Mouse (Mus musculus): ENCODE results near the gene Bphl.

Bphl gene

DNA sequence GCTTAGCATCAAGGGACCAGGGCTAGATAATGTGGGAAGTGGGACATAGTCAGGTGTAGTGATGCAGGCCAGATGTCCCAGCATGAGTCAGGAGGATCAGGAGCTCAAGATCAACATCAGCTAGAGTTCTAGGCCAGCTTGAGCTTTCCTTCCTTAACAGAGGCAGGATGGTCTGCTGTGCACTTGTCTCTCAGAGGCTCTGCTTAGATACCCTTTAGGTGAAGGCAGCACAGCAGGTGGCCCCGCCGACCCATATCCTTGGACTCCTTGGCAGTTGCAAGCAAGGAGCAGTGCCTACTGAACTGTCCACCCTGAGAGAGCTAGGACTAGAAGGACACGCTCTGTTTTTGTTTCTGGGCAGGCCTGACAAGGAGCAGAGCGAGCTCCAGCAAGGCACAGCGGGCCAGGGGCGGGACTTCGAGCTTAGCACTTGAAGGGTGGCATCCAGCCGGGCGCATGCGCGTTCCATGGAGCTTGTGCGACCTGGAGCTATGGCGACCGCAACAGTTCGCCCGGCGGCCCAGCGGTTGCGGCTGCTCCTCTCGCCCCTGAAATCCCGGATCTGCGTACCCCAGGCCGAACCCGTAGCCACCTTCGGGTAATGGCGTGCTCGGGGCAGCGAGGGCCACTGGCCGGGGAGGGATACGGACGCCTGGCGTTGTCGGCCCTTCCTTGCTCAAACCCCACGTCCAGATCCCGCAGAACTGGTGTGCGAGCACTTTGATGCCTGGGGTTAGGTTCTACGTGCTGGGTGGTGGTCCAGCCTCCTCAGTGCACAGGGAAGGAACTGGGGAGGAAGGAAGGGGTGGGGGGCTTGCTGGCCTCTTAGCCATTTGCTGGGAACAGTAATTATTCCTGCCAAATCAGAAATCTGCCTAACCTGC, at the start of gene Bphl:
Gene Bphl, plus strand, starts transcription at position 426 of the 884 bp plus-strand sequence.
- peak; percentile 97 for DNase-seq (ENCODE audit: low read depth, low spot score)

DNA sequence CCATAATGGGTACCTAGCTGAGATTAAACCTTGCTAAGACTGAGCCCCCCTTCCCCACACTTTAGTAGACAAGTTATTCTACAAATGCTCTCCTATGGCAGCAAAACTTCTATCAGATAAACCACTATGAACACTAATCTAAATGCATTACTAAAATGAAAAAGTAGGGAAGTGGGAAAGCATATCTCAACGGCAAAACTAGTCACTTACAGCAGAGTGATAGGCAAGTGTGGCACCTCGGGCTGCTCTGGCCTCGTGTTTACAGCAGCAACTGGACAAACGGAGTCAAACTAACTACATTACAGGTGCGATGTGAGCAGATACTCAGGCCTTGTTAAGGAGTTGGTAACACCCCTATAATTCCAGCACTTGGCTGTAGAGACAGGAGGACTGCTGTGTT, 47.8 kb upstream of the Bphl start:
- peak; percentile 6 for DNase-seq (ENCODE audit: low read depth, low spot score)

DNA sequence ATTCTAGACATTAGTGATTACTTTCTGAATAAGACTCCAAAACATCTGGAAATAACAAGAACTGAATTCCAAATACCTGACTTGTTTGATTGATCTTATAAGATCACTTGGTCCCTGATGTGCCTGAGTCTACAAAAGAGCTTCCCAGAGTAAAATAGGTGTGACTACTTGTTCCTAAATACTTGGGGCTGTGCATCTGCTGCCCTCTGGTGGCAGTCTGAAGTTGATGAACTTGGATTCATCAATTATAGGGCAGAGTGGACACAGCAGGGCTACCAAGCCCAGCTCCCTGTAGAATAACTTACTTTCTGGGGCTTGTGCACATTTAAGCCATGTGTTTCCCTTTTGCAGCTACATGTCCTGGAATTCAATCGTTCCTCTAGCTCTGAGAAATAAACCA, 42.2 kb upstream of the Bphl start:
- DNase-seq (ENCODE audit: low read depth, low spot score): peak; percentile 90

DNA sequence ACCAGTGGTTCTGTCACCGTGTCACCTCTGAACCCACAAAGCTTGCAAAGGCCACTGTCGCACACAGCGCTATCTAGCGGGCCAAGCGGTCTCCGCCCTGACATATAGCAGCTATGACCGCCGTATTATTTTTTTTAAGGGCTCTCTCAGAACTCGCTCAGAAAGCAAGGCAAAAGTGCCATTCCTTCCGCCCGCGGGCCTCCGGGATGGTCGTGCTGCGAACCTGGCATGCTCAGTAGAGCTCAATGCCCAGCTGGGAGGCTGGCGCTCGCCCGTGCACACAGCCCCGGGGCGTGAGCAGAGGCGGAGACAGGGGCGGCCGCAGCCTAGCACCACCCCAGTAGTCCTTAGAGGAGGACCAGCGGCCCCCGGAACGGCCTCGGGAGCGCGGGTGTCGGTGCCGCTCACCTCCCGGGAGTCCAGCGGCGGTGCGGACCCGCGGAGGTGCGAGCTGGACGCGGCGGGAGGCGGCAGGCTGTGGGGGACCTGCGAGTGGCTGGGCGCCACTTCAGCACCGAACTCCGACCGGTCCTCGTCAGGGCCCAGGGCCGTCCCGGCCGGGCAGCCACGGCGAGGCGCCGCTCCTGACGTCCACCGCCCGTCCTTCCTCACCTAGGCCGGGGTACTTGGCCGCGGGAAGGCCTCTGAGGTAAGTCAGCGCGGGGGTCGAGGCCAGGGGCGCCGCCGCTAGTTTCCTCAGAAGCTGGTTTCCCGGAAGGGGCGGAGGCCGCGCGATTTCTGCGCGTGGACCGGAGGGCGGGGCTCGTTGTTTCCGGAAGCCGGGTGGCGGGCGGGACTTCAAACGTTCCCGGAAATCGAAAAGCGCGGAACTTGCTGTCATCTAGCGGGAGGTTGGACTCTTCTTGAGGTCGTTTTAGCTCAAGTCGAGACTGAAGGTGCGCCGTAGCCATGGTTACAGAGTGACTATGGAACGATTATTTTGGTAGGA, 35.1 kb upstream of the Bphl start, which contains the start of the genes Ripk1 and Serpinb6a:
Gene Ripk1, plus strand, starts transcription at position 306 of the 949 bp plus-strand sequence.
Gene Serpinb6a, minus strand, starts transcription at position 737 of the 949 bp plus-strand sequence.
- DNase-seq (ENCODE audit: low read depth, low spot score): peak; percentile 95

DNA sequence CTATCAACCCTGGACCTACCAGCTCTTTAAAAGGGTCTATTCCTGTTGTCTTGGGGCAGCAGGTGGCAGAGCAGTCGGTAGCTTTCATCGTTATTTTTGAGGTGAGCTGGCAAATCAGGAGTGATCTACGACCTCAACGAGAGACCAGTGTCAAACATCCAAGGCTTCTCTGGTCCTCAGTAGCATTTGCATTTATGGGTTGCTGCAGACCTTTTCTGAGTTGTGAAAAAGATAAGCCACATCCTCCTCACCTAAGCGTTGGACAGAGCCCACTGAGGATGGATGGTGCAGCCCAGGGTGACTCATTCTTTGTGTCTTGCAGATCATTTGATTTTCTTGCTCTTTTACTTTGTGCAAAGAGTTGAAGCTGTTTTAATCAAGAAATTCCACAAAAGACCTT, 34.3 kb upstream of the Bphl start:
- no peak for DNase-seq (ENCODE audit: low read depth, low spot score)

DNA sequence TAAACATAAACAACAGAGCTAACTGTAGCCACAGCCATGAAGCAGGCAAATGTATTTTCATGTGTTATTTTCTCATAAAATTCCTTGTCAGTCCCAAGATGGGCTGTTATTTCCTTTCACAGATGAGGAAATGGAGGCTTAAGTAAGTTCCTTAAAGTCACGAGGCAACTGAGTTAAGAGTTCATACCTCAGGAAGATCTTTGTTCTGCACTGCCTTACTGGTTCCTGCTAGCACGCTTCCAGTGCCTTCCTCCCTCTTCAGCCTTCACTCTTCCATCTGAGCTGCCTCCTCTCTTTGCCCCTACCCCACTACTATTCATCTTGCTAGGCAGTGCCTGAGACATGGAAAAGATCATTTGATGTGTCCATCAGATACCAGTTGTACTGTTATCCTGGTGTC, 30.2 kb upstream of the Bphl start:
- no peak for DNase-seq (ENCODE audit: low read depth, low spot score)

DNA sequence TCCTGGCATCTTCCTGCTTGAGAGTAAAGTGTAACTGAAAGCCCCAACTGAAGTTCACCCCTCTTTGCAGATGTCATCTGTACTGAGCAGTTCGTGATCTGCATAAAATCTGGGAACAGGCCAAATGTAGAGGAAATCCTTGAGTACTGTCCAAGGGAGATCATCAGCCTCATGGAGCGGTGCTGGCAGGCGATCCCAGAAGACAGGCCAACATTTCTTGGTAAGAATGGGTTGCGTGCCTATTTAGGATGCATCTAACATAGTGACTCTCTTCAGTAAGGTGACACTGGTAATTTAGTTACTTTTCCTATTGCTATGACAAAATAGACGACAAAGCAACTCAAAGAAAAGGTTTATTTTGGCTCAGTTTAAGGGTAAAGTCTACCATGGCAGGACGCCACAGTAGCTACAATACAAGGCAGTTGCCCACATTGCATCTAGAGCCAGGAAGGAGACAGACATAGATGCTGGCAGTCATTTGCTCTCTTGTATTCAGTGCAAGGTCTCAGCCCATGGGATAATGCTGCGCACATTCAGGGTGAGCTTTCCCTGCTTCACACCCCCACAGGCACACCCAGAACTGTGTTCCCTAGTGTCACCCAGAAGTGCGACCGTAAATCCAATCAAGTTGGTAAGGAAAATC, 20.3 kb upstream of the Bphl start:
- no peak for DNase-seq (ENCODE audit: low read depth, low spot score)

DNA sequence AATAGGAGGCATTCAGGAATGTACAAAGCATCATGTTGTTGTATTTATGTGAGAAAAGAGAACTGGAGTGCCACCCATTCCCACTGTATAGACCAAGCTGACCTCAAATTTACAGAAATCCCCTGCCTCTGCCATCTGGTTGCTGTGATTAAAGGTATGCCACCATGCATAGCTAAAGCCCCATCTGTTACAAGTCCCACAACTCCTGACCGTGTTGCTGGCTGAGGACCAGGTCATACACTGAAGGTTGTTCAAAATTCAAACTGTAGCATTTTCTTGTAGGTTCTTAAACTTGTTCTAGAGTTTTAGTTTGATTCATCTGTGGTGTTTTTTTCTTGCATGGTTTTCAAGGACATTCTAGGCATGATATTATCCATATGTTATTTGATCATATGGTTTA, 18.9 kb upstream of the Bphl start:
- no peak for DNase-seq (ENCODE audit: low read depth, low spot score)

DNA sequence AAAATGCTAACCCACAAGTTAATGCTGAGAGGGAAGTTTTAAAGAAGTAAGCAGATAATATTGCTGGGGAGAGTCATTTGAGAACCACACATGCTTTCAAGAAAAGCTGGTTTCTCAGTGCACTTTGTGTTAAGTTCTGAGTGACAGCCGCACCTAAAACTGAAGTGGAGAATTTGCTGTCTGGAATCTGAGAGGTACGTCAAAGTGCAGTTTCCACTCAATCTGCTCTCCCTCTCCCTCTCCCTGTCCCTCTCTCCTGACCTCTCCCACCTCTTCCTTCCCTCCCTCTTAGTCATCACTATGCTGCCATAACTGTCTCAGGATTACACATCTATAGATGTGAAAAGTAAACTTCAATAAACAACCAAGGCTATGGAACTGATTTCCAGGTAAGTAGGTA, 15.4 kb upstream of the Bphl start:
- DNase-seq (ENCODE audit: low read depth, low spot score): no peak

DNA sequence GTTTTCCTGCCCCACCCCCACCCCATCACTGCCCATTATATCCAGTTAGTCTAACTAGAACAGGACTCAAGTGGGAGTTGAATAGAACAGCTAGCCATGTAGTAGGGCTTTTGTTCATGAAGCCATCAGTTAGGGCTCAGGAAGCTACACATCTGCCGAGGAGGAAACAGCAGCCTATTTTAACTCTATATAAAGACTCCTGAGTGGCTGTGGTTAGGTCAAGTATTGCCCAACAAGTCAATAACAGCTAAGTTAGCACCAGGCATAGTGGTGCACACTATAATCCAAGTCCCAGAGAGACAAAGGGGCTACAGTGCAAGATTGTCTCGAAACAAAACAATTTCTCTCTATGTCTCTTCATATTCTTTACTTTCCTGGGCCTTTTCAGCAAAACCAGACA, 5.4 kb upstream of the Bphl start:
- DNase-seq (ENCODE audit: low read depth, low spot score): peak; percentile 14

DNA sequence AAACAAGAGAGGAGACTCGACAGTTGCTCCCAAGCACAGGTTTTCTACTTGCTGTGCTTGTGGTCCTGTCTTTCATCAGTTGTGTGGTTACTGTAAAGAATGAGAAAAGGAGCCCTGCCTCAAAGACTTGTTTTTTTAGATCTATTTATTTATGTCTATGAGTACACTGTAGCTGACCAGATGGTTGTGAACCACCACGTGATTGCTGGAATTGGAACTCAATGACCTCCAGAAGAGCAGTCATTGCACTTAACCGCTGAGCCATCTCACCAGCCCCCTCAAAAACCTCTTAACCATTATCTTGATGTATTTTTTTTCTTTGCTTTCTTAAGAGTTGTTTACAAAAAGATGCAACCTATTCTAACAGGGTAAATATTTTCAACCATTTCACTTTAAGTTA, 2.0 kb upstream of the Bphl start:
- DNase-seq (ENCODE audit: low read depth, low spot score): no peak

DNA sequence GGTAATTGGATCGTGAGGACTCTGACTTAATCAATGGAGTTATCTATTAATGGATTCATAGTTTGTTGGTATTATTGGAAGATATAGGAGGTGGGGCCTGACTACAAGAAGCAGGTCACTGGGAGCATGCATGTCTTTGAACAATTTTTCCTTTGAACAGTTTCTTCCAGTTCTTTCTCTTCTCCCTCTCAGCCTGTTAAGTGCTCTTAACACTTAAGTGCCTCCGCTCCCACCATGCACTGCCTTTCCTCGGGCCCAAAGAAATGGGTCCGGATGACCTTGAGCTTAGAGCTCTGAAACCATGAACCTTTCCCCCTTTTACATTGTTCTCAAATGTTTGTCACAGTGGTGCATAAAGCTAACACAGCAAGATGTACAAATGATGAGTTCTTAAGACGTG, 671 bp upstream of the Bphl start:
- no peak for DNase-seq (ENCODE audit: low read depth, low spot score)

DNA sequence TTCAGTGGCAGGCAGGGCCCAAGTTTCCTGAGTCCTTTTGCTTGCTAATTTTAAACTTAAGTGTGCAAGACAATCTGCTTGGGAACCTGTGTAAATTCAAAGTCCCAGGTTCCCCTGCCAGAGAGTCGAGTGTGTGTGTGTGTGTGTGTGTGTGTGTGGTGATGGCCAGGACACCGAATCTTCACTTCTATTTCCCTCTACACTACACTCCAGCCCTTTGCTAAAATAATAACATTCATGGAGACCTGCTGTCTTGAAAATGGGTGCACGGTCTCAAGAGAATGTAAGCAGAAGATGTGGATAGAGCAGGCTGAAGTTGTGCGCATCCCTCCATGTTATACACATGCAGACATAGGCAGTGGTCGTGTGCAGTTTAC, 647 bp downstream of the Bphl start:
- no peak for DNase-seq (ENCODE audit: low read depth, low spot score)

DNA sequence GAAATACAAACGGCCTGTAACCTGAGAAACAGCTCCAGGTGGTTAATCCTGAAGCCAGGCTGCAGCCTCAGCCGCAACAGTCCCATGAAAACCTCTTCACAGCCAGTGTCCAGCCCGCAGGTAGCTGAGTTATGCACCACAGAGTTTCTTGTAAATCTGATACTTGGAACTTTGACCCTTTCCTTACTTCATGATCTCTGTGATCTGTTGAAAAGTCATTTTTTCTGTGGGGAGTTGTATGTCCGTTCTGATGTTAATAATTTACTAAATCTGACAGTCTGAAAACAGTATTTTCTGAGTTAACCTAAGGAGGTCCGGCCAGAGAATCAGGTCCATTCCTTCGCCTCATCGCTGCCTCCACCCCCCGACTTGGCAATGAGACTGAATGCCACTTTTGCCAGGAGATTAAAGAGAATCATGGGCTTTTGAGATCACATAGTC, 1.5 kb downstream of the Bphl start:
- no peak for DNase-seq (ENCODE audit: low read depth, low spot score)

DNA sequence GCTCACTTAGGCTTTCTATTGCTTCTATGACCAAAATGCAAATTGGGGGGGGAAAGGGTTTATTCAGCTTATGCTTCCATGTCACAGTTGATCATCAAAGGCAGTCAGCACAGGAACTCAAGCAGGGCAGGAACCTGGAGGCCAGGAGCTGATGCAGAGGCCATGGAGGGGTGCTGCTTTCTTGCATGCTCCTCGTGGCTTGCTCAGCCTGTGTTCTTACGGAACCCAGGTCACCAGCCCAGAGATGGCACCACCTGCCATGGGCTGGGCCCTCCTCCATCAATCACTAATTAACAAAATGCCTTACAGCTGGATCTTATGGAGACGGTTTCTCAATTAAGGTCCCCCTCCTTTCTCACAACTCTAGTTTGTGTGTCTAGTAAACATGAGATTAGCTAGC, 2.7 kb downstream of the Bphl start:
- DNase-seq (ENCODE audit: low read depth, low spot score): no peak

DNA sequence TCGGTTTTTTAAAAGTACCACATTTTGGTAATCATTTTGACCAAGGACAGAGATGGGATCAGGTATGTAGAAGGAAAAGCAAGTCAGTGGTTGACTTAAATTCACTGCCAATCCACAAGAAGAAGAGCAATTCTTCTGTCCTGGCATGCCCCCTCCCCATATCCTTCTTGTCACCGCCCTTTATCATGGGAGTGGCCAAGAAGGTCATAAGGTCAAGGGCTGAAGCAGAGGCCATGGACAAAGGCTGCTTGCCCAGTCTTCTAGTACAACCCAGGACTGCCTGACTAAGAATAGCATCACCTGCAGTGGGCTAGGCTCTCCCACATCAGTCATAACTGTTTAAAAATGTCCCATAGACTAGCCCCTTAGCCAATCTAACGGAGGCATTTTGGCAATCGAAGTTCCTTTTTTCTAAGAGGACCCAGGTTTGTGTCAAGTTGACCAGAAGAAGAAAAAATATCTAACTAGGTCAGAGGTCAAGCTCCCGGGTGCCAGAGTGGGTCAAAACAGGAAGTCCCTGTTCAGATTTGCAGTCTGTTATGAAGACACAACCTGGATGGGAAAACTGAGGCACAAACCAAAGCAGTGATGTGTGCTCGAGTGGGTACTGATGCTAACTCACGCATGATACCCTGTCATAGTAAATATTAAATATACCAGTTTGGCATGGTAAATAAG, 6.5 kb downstream of the Bphl start:
- DNase-seq (ENCODE audit: low read depth, low spot score): peak; percentile 18

DNA sequence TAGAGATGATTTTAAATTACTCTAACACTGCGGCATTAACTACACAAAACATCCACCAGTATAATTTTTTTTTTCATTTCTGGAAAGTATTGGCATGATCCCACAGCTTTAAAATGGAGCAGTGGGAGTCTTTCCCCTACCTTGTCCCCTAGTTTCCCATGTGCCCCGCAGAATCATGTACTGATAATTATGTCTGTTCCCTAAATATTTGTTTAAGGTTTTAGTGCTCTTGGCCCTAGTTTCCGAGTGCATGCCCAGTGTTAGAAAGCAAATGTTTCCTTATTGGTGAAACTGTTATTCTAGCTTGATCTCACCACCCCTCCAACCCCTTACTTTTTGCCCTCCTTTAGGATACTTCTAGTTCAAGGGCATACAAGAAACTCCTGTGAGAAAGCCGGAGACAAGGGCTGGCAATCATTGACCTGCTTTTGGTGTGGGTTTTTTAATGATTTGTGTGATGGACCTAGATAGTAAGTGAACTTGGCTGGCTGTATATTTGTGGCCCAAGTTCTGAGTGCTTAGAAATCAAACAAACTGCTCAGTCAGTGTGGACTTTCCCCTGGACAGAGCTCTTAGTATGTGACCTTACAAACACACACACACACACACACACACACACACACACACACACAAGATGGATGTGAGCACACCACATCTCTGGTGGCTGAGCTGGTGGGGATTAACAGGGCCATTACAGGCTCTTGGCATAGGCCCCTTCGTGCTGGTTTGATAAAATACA, 8.3 kb downstream of the Bphl start:
- DNase-seq (ENCODE audit: low read depth, low spot score): no peak

DNA sequence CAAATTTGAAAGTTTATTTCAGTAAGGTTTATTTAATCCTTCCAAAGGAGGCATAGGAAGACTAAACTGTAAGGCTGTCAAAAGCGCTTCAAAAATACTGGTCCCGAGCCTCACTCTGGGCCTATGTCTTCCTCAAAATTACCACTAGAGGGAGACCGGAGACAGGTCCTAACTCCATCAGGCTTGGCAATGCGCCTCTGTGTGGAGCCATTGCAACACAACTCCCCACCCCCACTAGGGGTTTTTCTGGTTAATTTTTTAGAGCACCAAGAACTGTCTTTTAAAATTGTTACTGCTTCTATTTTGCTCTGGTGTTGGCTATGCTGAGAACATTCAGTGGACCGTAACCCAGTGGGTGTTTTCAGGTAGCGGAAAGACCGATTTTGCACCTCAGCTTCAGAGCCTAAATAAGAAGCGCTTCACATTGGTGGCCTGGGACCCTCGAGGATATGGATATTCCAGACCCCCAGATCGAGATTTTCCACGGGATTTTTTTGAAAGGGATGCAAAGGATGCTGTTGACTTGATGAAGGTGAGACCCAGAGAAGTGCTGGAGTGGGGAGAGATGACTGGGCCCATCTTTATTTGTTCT, 9.1 kb downstream of the Bphl start:
- DNase-seq (ENCODE audit: low read depth, low spot score): peak; percentile 86

DNA sequence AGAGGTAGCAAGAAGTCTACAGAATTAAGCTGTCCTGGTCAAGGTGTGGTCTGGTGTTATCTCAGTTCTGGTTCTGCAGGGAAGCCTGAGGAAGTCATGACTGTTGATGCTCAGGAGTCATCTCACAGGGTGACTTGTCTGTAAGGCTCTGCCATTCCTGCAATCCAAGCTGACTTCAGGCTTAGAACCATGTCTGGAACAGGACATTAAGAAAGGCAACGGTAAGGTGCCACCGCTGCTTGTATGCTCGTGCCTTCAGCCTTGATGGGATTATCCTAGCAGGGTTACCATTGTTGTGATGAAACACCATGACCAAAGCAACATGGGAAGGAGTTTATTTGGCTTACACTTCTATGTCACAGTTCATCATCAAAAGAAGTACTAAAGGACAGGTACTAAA, 10.1 kb downstream of the Bphl start:
- DNase-seq (ENCODE audit: low read depth, low spot score): no peak

DNA sequence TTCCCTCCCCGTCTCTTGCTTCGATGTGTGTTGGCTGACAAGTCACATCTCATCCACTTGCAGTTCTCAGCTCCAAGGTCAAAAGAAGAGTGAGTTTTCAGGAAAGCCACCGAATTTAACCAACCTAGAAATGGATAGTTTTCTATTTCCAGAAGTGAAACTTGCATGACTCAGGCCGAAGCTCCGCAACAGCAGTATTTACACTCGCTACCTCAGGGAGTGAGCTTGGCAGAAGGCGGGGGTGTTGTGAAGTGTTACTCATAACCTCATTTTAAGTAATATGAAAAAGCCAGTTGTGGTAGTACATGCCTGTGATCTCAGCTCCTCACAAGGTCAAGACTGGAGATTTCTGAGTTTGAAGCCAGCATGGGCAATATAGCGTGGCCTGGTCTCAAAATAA, 13.1 kb downstream of the Bphl start:
- no peak for DNase-seq (ENCODE audit: low read depth, low spot score)
